Mouse (Mus musculus): ENCODE data around the gene Vapa. TPM values are rescaled to one million over a fixed set of nuclear protein-coding genes. Genes with fewer than 3 reads are reported as not detected.

Vapa gene
- polyA plus RNA-seq, 1 experiment from 2014 or later: 298 TPM

DNA sequence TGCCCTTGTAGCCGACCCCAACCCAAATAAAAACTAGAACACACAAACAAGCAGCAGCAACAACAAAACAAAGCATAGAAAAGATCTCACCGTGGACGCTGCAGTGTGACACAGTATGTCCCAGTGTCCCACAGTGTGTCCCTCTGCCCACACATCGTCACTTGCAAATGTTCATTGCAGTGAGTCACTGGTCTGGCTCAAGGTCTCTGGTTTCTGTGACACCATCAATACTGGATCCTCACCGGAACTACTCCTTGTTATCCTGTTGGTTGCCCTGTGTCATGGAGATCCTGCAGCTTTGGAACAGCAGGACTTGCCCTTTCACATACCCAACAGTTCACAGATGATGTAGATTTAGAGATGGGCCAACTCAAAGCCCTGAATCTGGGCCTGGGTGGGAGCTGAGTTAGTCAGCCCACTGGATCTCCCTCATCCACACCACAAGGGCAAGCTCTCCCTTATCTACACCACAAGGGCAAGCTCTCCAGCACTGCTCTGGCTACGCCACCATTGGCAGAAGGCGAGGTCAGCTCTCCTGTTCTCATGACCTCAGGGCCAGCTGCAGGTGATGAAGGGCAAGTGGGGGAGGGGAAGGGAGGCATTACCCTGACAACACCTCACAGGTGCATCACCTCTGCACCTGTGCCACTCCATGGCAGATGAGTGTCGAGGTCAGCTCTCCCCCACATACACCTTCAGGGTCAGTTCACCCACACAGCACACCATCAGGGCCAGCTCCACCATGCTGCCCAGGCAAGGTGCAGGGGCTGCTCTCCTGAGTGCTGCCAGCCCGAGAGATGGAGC lies 35.2 kb upstream of the Vapa start:
- H3K27ac ChIP-seq (ENCODE audit: low read depth, low read length): no peak overlapping the region
- H3K4me2 ChIP-seq (ENCODE audit: low read depth, low read length): no peak overlapping the region
- no peaks in the 10 kb centered on the region for H3K27me3 ChIP-seq (ENCODE audit: control insufficient read depth, insufficient read depth, low read length)
- H3K9ac ChIP-seq (replicated peaks; ENCODE audit: low read depth, low read length): no peak overlapping the region
- no peaks in the 10 kb centered on the region for H3K36me3 ChIP-seq (ENCODE audit: control insufficient read depth, insufficient read depth, low read length)
- no peak for ATAC-seq (ENCODE audit: low read depth)
- H3K9me3 ChIP-seq (ENCODE audit: control insufficient read depth, low read length): no peaks in the 10 kb centered on the region
- no peaks in the 10 kb centered on the region for H3K4me1 ChIP-seq (ENCODE audit: control insufficient read depth, insufficient read depth, low read length)
- H3K4me3 ChIP-seq (ENCODE audit: low read depth, low read length): no peak overlapping the region
- 92% methylated on average over 9 of the region's 9 CpGs for WGBS

- Histone ChIP-seq H3K9me3 (ENCODE audit: control insufficient read depth, low read length) (no peaks in the 10 kb centered on the region), H3K27me3 (ENCODE audit: control insufficient read depth, insufficient read depth, low read length) (no peaks in the 10 kb centered on the region), H3K36me3 (ENCODE audit: control insufficient read depth, insufficient read depth, low read length) (no peaks in the 10 kb centered on the region), H3K4me1 (ENCODE audit: control insufficient read depth, insufficient read depth, low read length) (peaks cover 5% of the 10 kb centered on the region; the same call in 1 of the 2 replicates), H3K4me3 (ENCODE audit: low read depth, low read length) (no peak overlapping the region), H3K4me2 (ENCODE audit: low read depth, low read length) (no peak overlapping the region), H3K9ac (replicated peaks; ENCODE audit: low read depth, low read length) (no peak overlapping the region), H3K27ac (ENCODE audit: low read depth, low read length) (no peak overlapping the region)
- ATAC-seq (ENCODE audit: low read depth): no peak
- 65% methylated on average over 5 of the region's 5 CpGs for WGBS
These were observed 34.6 kb upstream of the Vapa start for GRCm38 (mm10) chr17:65647961-65648360.

GRCm38 (mm10) chr17:65647226-65647625 lies 33.9 kb upstream of the Vapa start:
- Histone ChIP-seq H3K4me1 (ENCODE audit: control insufficient read depth, insufficient read depth, low read length) (peaks cover 11% of the 10 kb centered on the region), H3K27me3 (ENCODE audit: control insufficient read depth, insufficient read depth, low read length) (no peaks in the 10 kb centered on the region), H3K4me3 (ENCODE audit: low read depth, low read length) (no peak overlapping the region), H3K27ac (ENCODE audit: low read depth, low read length) (no peak overlapping the region), H3K4me2 (ENCODE audit: low read depth, low read length) (no peak overlapping the region), H3K9ac (replicated peaks; ENCODE audit: low read depth, low read length) (no peak overlapping the region), H3K9me3 (ENCODE audit: control insufficient read depth, low read length) (no peaks in the 10 kb centered on the region), H3K36me3 (ENCODE audit: control insufficient read depth, insufficient read depth, low read length) (no peaks in the 10 kb centered on the region)
- WGBS: 78% methylated on average over 6 of the region's 6 CpGs
- ATAC-seq (ENCODE audit: low read depth): no peak

GRCm38 (mm10) chr17:65643579-65643978 lies 30.2 kb upstream of the Vapa start:
- H3K9ac ChIP-seq (replicated peaks; ENCODE audit: low read depth, low read length): no peak overlapping the region
- H3K27me3 ChIP-seq (ENCODE audit: control insufficient read depth, insufficient read depth, low read length): no peaks in the 10 kb centered on the region
- ATAC-seq (ENCODE audit: low read depth): no peak
- H3K9me3 ChIP-seq (ENCODE audit: control insufficient read depth, low read length): no peaks in the 10 kb centered on the region
- H3K4me3 ChIP-seq (ENCODE audit: low read depth, low read length): no peak overlapping the region
- H3K36me3 ChIP-seq (ENCODE audit: control insufficient read depth, insufficient read depth, low read length): no peaks in the 10 kb centered on the region
- peak overlapping the region; percentile 52; the same call in 1 of the 2 replicates for H3K27ac ChIP-seq (ENCODE audit: low read depth, low read length)
- peaks cover 11% of the 10 kb centered on the region for H3K4me1 ChIP-seq (ENCODE audit: control insufficient read depth, insufficient read depth, low read length)
- no peak overlapping the region for H3K4me2 ChIP-seq (ENCODE audit: low read depth, low read length)
- WGBS: 79% methylated on average over 5 of the region's 5 CpGs

GRCm38 (mm10) chr17:65643051-65643521 lies 29.7 kb upstream of the Vapa start:
- WGBS: 36% methylated on average over 10 of the region's 10 CpGs
- peaks cover 11% of the 10 kb centered on the region for H3K4me1 ChIP-seq (ENCODE audit: control insufficient read depth, insufficient read depth, low read length)
- no peaks in the 10 kb centered on the region for H3K9me3 ChIP-seq (ENCODE audit: control insufficient read depth, low read length)
- no peaks in the 10 kb centered on the region for H3K36me3 ChIP-seq (ENCODE audit: control insufficient read depth, insufficient read depth, low read length)
- no peak overlapping the region; the same call in 1 of the 2 replicates for H3K9ac ChIP-seq (replicated peaks; ENCODE audit: low read depth, low read length)
- no peak overlapping the region for H3K4me3 ChIP-seq (ENCODE audit: low read depth, low read length)
- no peak for ATAC-seq (ENCODE audit: low read depth)
- peak overlapping the region; percentile 52; the same call in 1 of the 2 replicates for H3K27ac ChIP-seq (ENCODE audit: low read depth, low read length)
- no peaks in the 10 kb centered on the region for H3K27me3 ChIP-seq (ENCODE audit: control insufficient read depth, insufficient read depth, low read length)
- H3K4me2 ChIP-seq (ENCODE audit: low read depth, low read length): no peak overlapping the region

GRCm38 (mm10) chr17:65642578-65642991 lies 29.2 kb upstream of the Vapa start:
- no peaks in the 10 kb centered on the region for H3K9me3 ChIP-seq (ENCODE audit: control insufficient read depth, low read length)
- H3K9ac ChIP-seq (replicated peaks; ENCODE audit: low read depth, low read length): no peak overlapping the region
- ATAC-seq (ENCODE audit: low read depth): no peak
- whole genome bisulfite sequencing: 30% methylated on average over 5 of the region's 5 CpGs
- H3K36me3 ChIP-seq (ENCODE audit: control insufficient read depth, insufficient read depth, low read length): no peaks in the 10 kb centered on the region
- H3K4me2 ChIP-seq (ENCODE audit: low read depth, low read length): no peak overlapping the region
- peaks cover 11% of the 10 kb centered on the region for H3K4me1 ChIP-seq (ENCODE audit: control insufficient read depth, insufficient read depth, low read length)
- no peaks in the 10 kb centered on the region for H3K27me3 ChIP-seq (ENCODE audit: control insufficient read depth, insufficient read depth, low read length)
- peak overlapping the region; percentile 52; the same call in 1 of the 2 replicates for H3K27ac ChIP-seq (ENCODE audit: low read depth, low read length)
- H3K4me3 ChIP-seq (ENCODE audit: low read depth, low read length): no peak overlapping the region

DNA sequence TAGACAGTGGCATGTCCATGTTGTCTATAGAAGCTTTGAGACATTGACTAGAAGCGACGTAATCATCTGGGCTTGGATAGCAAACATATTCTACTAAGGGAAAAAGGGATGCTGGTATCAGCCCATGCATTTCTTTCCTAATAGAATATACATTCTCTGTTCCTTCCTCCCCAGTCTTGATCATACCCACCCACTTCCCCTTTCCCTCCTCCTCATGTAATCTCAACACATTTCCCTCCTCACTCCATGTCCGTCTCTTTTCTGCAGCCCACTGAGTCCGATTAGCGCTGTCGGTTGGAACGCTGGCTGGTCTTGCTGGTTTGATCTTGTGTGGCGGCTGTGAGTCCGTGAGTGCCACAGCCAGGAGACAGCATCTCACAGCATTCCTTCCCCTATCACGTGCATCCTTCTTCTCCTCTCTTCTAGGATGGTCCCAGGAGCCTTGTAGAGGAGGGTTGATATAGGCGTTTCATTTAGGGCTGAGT lies 28.4 kb upstream of the Vapa start, which contains the start of gene Txndc2:
TSS of gene Txndc2 (minus strand) at position 435 of the 485 bp plus-strand sequence.
- no peak within 1 kb of the TSS; the same call in 1 of the 2 replicates for H3K9ac ChIP-seq (replicated peaks; ENCODE audit: low read depth, low read length)
- H3K27ac ChIP-seq (ENCODE audit: low read depth, low read length): peak within 1 kb of the TSS; percentile 52; the same call in 1 of the 2 replicates
- H3K27me3 ChIP-seq (ENCODE audit: control insufficient read depth, insufficient read depth, low read length): no peaks in the 10 kb centered on the region
- H3K4me2 ChIP-seq (ENCODE audit: low read depth, low read length): no peak within 1 kb of the TSS
- no peak for ATAC-seq (ENCODE audit: low read depth)
- 90% methylated on average over 11 of the region's 11 CpGs for WGBS
- H3K4me1 ChIP-seq (ENCODE audit: control insufficient read depth, insufficient read depth, low read length): peaks cover 11% of the 10 kb centered on the region
- H3K9me3 ChIP-seq (ENCODE audit: control insufficient read depth, low read length): no peaks in the 10 kb centered on the region
- no peaks in the 10 kb centered on the region for H3K36me3 ChIP-seq (ENCODE audit: control insufficient read depth, insufficient read depth, low read length)
- H3K4me3 ChIP-seq (ENCODE audit: low read depth, low read length): no peak within 1 kb of the TSS

DNA sequence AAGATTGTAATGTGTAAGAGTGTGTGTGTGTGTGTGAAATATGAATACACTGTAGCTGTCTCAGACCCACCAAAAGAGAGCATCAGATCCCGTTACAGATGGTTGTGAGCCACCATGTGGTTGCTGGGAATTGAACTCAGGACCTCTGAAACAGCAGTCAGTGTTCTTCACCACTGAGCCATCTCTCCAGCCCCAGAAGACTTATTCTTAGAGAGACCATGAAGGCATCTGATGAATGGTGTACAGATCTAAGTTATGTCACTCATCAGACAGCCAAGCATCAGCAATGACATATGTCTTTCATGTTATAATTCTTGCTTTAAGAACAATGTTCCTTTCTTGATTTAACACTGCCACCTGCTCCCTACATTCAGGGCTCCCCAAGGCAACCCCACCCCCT lies 25.8 kb upstream of the Vapa start:
- WGBS: 88% methylated on average over 1 of the region's 1 CpGs
- Histone ChIP-seq H3K9me3 (ENCODE audit: control insufficient read depth, low read length) (no peaks in the 10 kb centered on the region), H3K27me3 (ENCODE audit: control insufficient read depth, insufficient read depth, low read length) (no peaks in the 10 kb centered on the region), H3K4me3 (ENCODE audit: low read depth, low read length) (no peak overlapping the region), H3K4me1 (ENCODE audit: control insufficient read depth, insufficient read depth, low read length) (peaks cover 11% of the 10 kb centered on the region), H3K27ac (ENCODE audit: low read depth, low read length) (no peak overlapping the region), H3K9ac (replicated peaks; ENCODE audit: low read depth, low read length) (no peak overlapping the region), H3K4me2 (ENCODE audit: low read depth, low read length) (no peak overlapping the region), H3K36me3 (ENCODE audit: control insufficient read depth, insufficient read depth, low read length) (no peaks in the 10 kb centered on the region)
- no peak for ATAC-seq (ENCODE audit: low read depth)

- no peak overlapping the region for H3K4me2 ChIP-seq (ENCODE audit: low read depth, low read length)
- WGBS: 68% methylated on average over 14 of the region's 14 CpGs
These were observed 22.5 kb upstream of the Vapa start for GRCm38 (mm10) chr17:65635715-65636360.

More at GRCm38 (mm10) chr17:65635715-65636360, 22.5 kb upstream of the Vapa start:
- H3K27me3 ChIP-seq (ENCODE audit: control insufficient read depth, insufficient read depth, low read length): no peaks in the 10 kb centered on the region
- H3K9ac ChIP-seq (replicated peaks; ENCODE audit: low read depth, low read length): no peak overlapping the region
- no peaks in the 10 kb centered on the region for H3K36me3 ChIP-seq (ENCODE audit: control insufficient read depth, insufficient read depth, low read length)
- ATAC-seq (ENCODE audit: low read depth): no peak
- H3K4me1 ChIP-seq (ENCODE audit: control insufficient read depth, insufficient read depth, low read length): no peaks in the 10 kb centered on the region
- no peak overlapping the region for H3K27ac ChIP-seq (ENCODE audit: low read depth, low read length)
- H3K4me3 ChIP-seq (ENCODE audit: low read depth, low read length): no peak overlapping the region
- no peaks in the 10 kb centered on the region for H3K9me3 ChIP-seq (ENCODE audit: control insufficient read depth, low read length)

All from neural tube, embryonic 14.5 days (tissue).